Mouse (Mus musculus) forebrain, embryonic 12.5 days (tissue): ENCODE measurements at regions not wholly inside any gene's neighbourhood (a gene's known extent, or its start where the extent isn't known, plus 50 kb on each side); places are given as distances from the start of the nearest gene placed in this dataset.

ENCODE experiments used
- ATAC-seq: fragments of 200-750 bp; cut with Nextera tagmentation; 2 replicates; pipeline ENCODE4 v1.8.0; 2017; ENCODE audit warnings: moderate TSS enrichment; ENCODE audit not compliant: low FRiP score
- H3K27ac ChIP-seq: fragments of 300-500 bp; sonication (generic); 2 replicates; pipeline ENCODE4 v1.5.1; 2016; ENCODE audit warnings: mild to moderate bottlenecking
- H3K27me3 ChIP-seq: fragments of 300-500 bp; sonication (generic); 2 replicates; pipeline ENCODE4 v1.6.1; 2016; ENCODE audit warnings: mild to moderate bottlenecking
- H3K36me3 ChIP-seq: fragments of 300-500 bp; sonication (generic); replicated peaks from 2 replicates; pipeline ENCODE4 v1.6.1; 2016; ENCODE audit warnings: mild to moderate bottlenecking
- H3K4me1 ChIP-seq: fragments of 300-500 bp; sonication (generic); 2 replicates; pipeline ENCODE4 v1.6.1; 2016
- H3K4me2 ChIP-seq: fragments of 300-500 bp; sonication (generic); 2 replicates; pipeline ENCODE4 v1.6.1; 2016; ENCODE audit warnings: mild to moderate bottlenecking, moderate library complexity
- H3K4me3 ChIP-seq: fragments of 300-500 bp; sonication (generic); replicated peaks from 2 replicates; pipeline ENCODE4 v1.5.1; 2016; ENCODE audit warnings: mild to moderate bottlenecking
- H3K9ac ChIP-seq: fragments of 300-500 bp; sonication (generic); 2 replicates; pipeline ENCODE4 v1.6.1; 2016; ENCODE audit warnings: mild to moderate bottlenecking
- H3K9me3 ChIP-seq: fragments of 300-500 bp; sonication (generic); 2 replicates; pipeline ENCODE4 v1.6.1; 2016
- WGBS: fragments of 180-500 bp; shearing (Covaris S2); methylation state at CpG from one replicate; pipeline ENCODE4 v1.1.7; 2016; 5-methylcytosine and 5-hydroxymethylcytosine counted together

DNA sequence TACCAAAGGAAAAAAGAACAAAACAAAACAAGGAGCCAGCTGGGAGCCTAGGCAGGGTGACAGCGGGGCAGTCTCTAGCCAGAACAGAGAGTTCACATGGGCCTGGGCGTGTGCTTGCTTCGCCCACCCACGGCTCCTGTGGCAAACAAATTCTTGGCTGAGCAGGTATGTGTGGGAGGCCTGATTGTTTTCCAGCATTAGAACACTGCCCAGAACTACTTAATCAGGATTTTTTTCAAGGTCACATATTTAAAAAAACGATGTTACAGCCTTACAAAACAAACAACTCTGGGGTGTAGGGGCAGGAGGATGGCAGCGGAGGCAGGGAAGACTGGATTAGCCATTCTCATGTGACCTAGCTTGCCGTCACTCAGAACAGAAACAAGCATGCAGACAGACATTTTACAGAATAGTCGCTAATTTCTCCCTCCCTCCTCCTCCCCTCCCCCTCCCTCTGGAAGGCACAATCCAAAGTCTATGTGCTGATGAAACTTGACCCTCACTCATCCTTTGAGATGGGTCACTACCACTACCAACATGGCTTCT is 189.5 kb upstream of the Klf14 start:
- Histone ChIP-seq H3K36me3 (no peaks in the 10 kb centered on the region), H3K4me3 (no peak overlapping the region), H3K27ac (no peak overlapping the region), H3K4me2 (no peak overlapping the region), H3K9ac (no peak overlapping the region), H3K4me1 (peaks cover 4% of the 10 kb centered on the region), H3K27me3 (no peaks in the 10 kb centered on the region; the same call in 1 of the 2 replicates), H3K9me3 (no peaks in the 10 kb centered on the region)
- no peak for ATAC-seq
- 75% methylated on average over 8 of the region's 8 CpGs for WGBS

DNA sequence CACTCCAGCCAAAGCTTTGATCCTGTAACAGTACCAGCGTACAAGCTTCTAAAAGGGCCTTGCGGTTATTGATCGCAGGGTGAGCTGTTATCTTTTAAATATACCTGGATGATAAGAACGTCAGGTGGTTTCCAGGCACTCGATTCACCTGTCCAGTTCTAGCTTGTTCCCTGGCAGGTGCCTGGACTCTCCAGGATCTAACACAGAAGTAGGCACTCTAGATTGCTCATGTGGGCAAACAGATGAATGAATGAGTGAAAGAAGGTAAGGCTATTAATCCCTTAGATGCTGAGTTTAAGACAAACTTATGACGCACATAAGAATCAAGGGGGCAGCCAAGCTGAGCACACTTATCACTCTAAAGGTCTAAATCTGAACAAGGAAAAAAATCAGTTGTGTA is 190.3 kb upstream of the Klf14 start:
- Histone ChIP-seq H3K27ac (no peak overlapping the region), H3K27me3 (no peaks in the 10 kb centered on the region; the same call in 1 of the 2 replicates), H3K36me3 (no peaks in the 10 kb centered on the region), H3K4me1 (peaks cover 4% of the 10 kb centered on the region), H3K4me3 (no peak overlapping the region), H3K9ac (no peak overlapping the region), H3K4me2 (no peak overlapping the region), H3K9me3 (no peaks in the 10 kb centered on the region)
- no peak for ATAC-seq
- 89% methylated on average over 6 of the region's 6 CpGs for WGBS

DNA sequence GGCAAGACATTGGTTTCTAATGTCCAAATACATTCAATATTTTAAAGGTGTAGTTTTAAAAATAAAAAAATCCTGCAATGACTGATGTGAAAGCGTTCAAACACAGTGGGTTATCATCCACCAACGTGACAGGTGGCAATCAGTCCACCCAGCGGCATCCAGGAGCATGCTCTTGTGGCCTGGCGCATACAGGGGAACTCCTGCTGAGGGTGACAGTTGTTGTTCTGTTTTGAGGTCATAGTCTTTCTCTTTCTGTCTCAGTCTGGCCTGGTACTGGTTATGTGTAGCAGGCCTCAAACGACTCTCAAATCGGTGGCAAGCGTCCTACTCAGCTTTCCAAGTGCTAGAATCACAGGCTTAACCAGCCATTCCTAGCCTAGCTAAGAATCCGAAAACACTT is 191.5 kb upstream of the Klf14 start:
- H3K9me3 ChIP-seq, result no peaks in the 10 kb centered on the region
- H3K9ac ChIP-seq, result no peak overlapping the region
- peaks cover 4% of the 10 kb centered on the region for H3K4me1 ChIP-seq
- ATAC-seq, result no peak
- no peaks in the 10 kb centered on the region for H3K36me3 ChIP-seq
- H3K27me3 ChIP-seq, result no peaks in the 10 kb centered on the region; the same call in 1 of the 2 replicates
- 92% methylated on average over 8 of the region's 8 CpGs for WGBS
- no peak overlapping the region for H3K27ac ChIP-seq
- no peak overlapping the region for H3K4me3 ChIP-seq
- H3K4me2 ChIP-seq, result no peak overlapping the region

DNA sequence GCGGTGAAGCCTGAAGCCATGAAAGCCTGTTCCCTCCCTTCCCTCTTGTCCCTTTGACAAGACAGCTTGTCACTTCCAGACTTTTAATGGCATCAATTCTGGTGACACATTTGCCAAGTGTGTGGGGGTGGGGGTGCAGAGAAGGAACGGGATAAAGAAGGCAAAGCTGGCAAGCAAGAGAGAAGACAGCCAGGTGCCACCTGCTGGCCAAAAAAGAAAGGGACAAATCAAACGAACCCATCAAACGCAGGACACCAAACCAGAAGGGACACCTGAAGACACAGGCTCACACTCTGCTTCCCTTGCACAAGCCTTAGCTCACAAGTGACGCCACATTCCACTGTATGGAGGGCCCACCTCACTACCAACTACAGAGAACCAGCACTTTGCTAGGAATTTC is 197.0 kb upstream of the Klf14 start:
- Histone ChIP-seq H3K36me3 (no peaks in the 10 kb centered on the region), H3K27ac (no peak overlapping the region)

DNA sequence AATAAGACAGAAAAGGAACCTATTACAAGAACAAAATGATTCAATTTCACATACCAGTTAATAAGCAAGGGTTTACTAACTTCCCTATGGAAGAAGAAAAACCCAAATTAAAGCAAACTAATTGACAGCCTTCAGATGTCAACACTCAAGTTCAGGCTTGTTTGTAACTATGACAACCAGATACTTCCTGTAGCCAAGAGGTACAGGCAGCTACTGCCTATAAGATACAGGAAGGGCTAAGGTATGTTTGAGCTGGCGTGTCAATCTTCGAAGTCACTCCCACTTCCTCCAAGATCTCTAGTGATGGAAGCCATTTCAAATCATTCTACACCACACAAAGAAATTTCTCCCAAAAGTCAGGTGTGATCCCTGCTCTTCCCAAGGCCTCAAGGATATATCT is 198.1 kb upstream of the Klf14 start:
- Histone ChIP-seq H3K4me1 (peaks cover 24% of the 10 kb centered on the region), H3K9me3 (no peaks in the 10 kb centered on the region), H3K36me3 (no peaks in the 10 kb centered on the region), H3K27me3 (no peaks in the 10 kb centered on the region), H3K27ac (no peak overlapping the region), H3K9ac (no peak overlapping the region), H3K4me2 (no peak overlapping the region), H3K4me3 (no peak overlapping the region)
- no peak for ATAC-seq
- WGBS, result 91% methylated on average over 2 of the region's 2 CpGs

More for the DNA sequence above, 197.0 kb upstream of the Klf14 start:
- no peaks in the 10 kb centered on the region for H3K9me3 ChIP-seq
- WGBS, result 31% methylated on average over 5 of the region's 5 CpGs
- H3K9ac ChIP-seq, result no peak overlapping the region
- H3K27me3 ChIP-seq, result no peaks in the 10 kb centered on the region
- no peak overlapping the region for H3K4me2 ChIP-seq
- H3K4me1 ChIP-seq, result peaks cover 16% of the 10 kb centered on the region; the same call in 1 of the 2 replicates
- H3K4me3 ChIP-seq, result no peak overlapping the region
- ATAC-seq, result 0 out of 2 replicates have a peak, but pooled peaks have one; percentile 14

DNA sequence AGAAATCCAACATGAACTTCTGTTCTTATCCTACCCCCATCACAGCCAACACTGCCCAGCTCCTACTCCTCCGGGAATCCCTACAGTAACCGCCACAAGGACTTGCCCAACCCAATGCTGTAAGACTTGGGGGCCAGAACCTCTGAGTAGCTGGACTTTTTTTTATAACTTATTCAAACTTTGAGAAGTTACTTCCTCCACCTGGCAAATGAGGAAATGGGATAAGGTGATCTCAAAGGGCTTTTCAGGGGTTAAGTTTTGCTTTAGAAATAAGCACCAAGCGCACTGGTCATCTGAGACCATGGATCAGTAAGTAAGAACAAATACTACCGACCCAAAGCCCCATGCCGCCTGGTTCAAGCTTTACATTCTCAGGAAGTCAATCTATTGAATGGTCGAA is 198.6 kb upstream of the Klf14 start:
- 79% methylated on average over 6 of the region's 6 CpGs for WGBS
- Histone ChIP-seq H3K36me3 (no peaks in the 10 kb centered on the region), H3K27me3 (no peaks in the 10 kb centered on the region), H3K27ac (no peak overlapping the region), H3K4me1 (peaks cover 24% of the 10 kb centered on the region), H3K4me3 (no peak overlapping the region), H3K4me2 (no peak overlapping the region), H3K9ac (no peak overlapping the region), H3K9me3 (no peaks in the 10 kb centered on the region)
- ATAC-seq, result no peak

DNA sequence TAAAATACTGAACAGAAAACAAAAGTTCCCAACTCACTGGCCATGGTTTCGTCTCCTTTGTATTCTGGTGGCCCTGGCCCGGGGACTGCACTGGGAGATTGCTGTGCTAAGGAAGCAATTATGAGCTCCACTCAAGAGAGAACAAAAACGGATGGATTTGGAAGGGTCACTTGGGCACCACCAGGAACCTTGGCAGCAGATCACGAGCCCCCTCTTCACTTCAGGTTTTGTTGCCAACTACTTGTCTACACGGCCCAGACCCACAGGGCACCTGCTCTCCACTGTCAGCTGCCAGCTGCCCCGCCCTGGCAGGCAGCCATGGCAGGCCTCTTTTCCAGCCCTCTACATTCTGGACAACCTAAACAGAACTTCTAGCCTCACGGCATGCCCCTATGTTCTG is 199.8 kb upstream of the Klf14 start:
- Histone ChIP-seq H3K4me3 (no peak overlapping the region), H3K27me3 (no peaks in the 10 kb centered on the region), H3K9me3 (no peaks in the 10 kb centered on the region), H3K9ac (no peak overlapping the region), H3K4me1 (peaks cover 24% of the 10 kb centered on the region), H3K27ac (no peak overlapping the region), H3K36me3 (no peaks in the 10 kb centered on the region), H3K4me2 (no peak overlapping the region)
- WGBS, result 55% methylated on average over 7 of the region's 7 CpGs
- ATAC-seq, result no peak

DNA sequence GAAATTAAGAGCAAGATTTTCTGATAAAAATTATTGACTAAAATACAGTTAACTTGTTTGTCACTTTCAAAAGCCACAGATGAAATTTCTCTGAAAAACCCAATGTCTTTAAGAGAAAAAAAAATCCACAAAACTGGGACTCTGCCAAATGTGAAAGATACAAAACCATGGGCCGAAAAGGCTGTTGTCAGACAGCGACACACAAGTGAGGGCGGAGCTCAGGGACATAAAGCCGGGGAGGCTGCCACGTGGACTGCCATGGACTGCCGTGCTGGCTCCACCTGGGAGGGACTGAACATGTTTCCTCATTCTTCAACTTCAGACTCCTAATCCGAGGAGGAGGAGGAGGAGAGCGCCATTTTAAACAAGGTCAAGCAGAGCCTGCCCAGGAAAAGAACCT is 200.4 kb upstream of the Klf14 start:
- H3K4me2 ChIP-seq, result no peak overlapping the region
- peaks cover 24% of the 10 kb centered on the region for H3K4me1 ChIP-seq
- ATAC-seq, result no peak
- no peak overlapping the region for H3K9ac ChIP-seq
- no peaks in the 10 kb centered on the region for H3K27me3 ChIP-seq
- H3K27ac ChIP-seq, result no peak overlapping the region
- no peak overlapping the region for H3K4me3 ChIP-seq
- no peaks in the 10 kb centered on the region for H3K9me3 ChIP-seq
- WGBS, result 45% methylated on average over 8 of the region's 8 CpGs
- H3K36me3 ChIP-seq, result no peaks in the 10 kb centered on the region

DNA sequence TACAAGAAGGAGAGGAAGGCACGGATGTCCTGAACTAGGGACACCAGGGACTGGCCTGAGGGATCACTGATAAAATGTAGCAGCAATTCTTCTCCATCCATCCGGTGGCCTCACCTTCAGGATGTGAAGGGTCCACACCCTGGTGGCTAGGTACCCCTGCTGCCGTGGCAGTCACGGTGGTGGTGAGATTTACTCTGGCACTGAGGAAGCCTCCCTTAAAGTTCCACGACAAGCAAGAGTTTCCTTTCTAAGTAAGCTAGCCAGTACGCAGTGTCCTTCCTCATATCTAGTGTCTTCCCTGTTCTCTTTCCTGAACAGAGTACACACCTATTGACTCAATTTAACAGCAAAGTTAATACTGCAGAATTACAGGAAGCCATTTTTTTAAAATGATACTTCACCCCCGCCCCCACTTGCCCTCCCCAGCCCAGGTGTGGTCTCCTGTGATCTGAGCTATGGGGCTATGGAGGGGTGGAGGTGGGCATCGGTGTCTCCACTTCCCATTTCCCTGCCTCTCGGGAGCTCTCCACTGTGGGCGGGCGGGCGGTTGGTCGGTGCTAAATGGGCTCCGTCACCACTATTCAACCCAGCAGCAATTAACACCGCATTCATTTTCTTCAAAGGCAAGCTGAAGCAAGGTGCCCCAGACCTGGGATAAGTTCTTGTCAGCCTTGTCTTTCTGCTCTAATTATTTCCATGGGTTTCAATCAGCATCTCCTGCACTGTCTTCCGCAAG is 201.2 kb upstream of the Klf14 start:
- H3K4me3 ChIP-seq, result no peak overlapping the region
- 59% methylated on average over 16 of the region's 16 CpGs for WGBS
- peaks cover 24% of the 10 kb centered on the region for H3K4me1 ChIP-seq
- H3K36me3 ChIP-seq, result no peaks in the 10 kb centered on the region
- H3K4me2 ChIP-seq, result peak overlapping the region; percentile 19; the same call in 1 of the 2 replicates
- no peak overlapping the region for H3K9ac ChIP-seq
- H3K27me3 ChIP-seq, result no peaks in the 10 kb centered on the region
- H3K9me3 ChIP-seq, result no peaks in the 10 kb centered on the region
- ATAC-seq, result peak; percentile 52; the same call in 1 of the 2 replicates
- 0 out of 2 replicates have a peak overlapping the region, but pooled peaks have one; percentile 25 for H3K27ac ChIP-seq

DNA sequence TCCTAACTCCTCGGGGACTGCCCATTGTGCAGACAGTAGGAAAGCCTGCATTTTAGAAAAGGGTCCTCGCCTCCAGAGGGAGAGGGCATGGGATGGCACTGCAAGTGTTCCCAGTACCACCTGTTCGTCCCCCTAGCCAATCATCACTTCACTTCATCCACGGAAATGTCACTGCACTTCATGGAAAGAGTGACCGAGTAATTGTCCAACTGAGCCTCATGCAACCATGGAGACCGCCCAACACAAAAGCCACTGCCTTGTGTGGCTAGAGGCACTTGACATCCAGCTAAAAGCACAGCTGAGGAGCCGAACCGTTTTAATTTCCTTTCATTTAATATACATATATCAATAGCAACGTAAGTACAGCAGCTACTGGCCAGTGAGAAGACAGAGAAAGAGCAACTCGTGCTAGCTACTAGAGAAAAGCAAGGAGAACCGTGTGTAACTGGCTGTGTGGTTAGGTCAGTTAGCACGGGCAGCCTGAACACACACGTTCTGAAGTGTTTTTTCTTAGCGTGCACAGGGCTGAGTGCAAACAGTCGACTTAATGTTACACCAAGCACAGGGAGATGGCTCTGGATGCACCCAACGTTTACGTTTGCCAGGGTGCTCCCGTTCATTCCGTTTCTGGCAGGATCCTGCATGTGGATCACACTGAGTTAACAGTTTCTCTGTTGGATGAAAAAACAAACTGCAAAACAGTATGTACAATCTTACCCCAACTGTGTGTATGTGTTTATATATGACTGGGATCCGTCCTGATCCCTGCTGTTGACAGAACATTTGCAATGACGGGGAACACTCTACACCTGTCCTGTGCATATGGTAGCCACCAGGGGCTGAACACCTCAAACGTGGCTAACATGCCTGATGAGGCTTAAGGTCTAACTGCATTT is 202.8 kb upstream of the Klf14 start:
- no peak overlapping the region for H3K9ac ChIP-seq
- peaks cover 24% of the 10 kb centered on the region for H3K4me1 ChIP-seq
- WGBS, result 69% methylated on average over 22 of the region's 22 CpGs
- H3K4me3 ChIP-seq, result no peak overlapping the region
- H3K36me3 ChIP-seq, result no peaks in the 10 kb centered on the region
- no peak overlapping the region for H3K27ac ChIP-seq
- no peak for ATAC-seq
- no peaks in the 10 kb centered on the region for H3K9me3 ChIP-seq
- no peak overlapping the region for H3K4me2 ChIP-seq
- no peaks in the 10 kb centered on the region for H3K27me3 ChIP-seq

DNA sequence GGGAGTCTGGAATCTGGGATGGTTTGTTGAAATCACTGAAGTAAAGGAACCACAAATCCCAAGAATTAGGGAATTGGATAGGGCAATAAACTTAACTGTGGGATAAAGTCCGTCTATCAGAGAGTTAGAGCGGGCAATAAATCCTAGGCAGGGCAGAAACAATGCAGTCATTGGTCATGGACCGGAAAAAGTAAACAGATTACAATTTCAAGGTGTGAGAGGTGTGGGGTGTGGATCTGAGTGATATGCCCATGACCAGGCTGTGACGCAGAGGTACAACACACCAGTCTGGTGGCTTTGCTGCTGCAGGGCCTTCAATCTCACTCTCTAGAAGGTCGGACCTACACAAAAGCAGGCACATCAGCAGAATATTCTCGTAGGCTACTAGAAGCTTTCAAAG is 206.1 kb upstream of the Klf14 start:
- no peak overlapping the region for H3K27ac ChIP-seq

DNA sequence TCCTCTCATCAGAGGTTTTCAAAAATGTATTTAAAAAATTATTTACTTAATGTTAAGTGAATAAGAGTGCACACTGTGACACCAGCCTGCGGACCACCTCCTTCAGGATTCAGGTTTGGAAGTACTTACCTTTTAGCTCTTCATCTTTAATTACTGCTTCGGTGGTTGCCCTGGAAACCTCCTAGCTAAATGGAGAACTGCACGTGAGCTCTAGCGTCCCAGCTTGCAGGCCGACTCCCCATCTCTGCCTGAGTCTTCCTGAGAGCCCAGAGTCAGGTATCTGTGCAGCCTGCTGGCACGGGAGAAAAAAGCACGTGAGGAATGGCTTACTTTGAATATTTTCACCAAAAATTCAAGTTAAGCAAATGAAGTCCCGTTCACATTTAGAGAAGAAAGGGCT is 207.5 kb upstream of the Klf14 start:
- Histone ChIP-seq H3K36me3 (no peaks in the 10 kb centered on the region), H3K4me3 (no peak overlapping the region), H3K4me1 (peaks cover 3% of the 10 kb centered on the region), H3K4me2 (no peak overlapping the region), H3K27me3 (no peaks in the 10 kb centered on the region), H3K27ac (no peak overlapping the region), H3K9me3 (no peaks in the 10 kb centered on the region), H3K9ac (no peak overlapping the region)
- ATAC-seq, result no peak
- 58% methylated on average over 8 of the region's 8 CpGs for WGBS

More for the DNA sequence above, 206.1 kb upstream of the Klf14 start:
- H3K36me3 ChIP-seq, result no peaks in the 10 kb centered on the region
- H3K4me3 ChIP-seq, result no peak overlapping the region
- H3K9ac ChIP-seq, result no peak overlapping the region
- no peak overlapping the region for H3K4me2 ChIP-seq
- no peaks in the 10 kb centered on the region for H3K9me3 ChIP-seq
- H3K4me1 ChIP-seq, result peaks cover 10% of the 10 kb centered on the region
- ATAC-seq, result no peak
- 88% methylated on average over 6 of the region's 6 CpGs for WGBS
- no peaks in the 10 kb centered on the region for H3K27me3 ChIP-seq
